Mouse (Mus musculus) hindbrain, embryonic 14.5 days (tissue): Measurements from ENCODE around the gene Qsox2. TPM values are rescaled to one million over a fixed set of nuclear protein-coding genes. Genes with fewer than 3 reads are reported as not detected.

Experiments used
- ATAC-seq: fragments of 200-750 bp; cut with Nextera tagmentation; 2 replicates; pipeline ENCODE4 v1.8.0; 2017; ENCODE audit warnings: moderate number of reproducible peaks, mild to moderate bottlenecking, moderate TSS enrichment, moderate library complexity; ENCODE audit not compliant: low FRiP score
- DNase-seq: peaks from one replicate; pipeline ENCODE4 v3.0.0-alpha.2; 2015; ENCODE audit warnings: low spot score
- H3K27ac ChIP-seq: fragments of 300-500 bp; sonication (generic); 2 replicates; pipeline ENCODE4 v1.5.1; 2014; ENCODE audit warnings: mild to moderate bottlenecking, moderate library complexity
- H3K27me3 ChIP-seq: fragments of 300-500 bp; sonication (generic); 2 replicates; pipeline ENCODE4 v1.6.1; 2014; ENCODE audit warnings: mild to moderate bottlenecking, low read length, mixed read lengths; ENCODE audit not compliant: control insufficient read depth, insufficient read depth
- H3K36me3 ChIP-seq: fragments of 300-500 bp; sonication (generic); replicated peaks from 2 replicates; pipeline ENCODE4 v1.6.1; 2014; ENCODE audit not compliant: control insufficient read depth, insufficient read depth
- H3K4me1 ChIP-seq: fragments of 300-500 bp; sonication (generic); replicated peaks from 2 replicates; pipeline ENCODE4 v1.6.1; 2014; ENCODE audit warnings: antibody characterized with exemption, low read length, mixed read lengths; ENCODE audit not compliant: control insufficient read depth, insufficient read depth
- H3K4me2 ChIP-seq: fragments of 300-500 bp; sonication (generic); replicated peaks from 2 replicates; pipeline ENCODE4 v1.6.1; 2014; ENCODE audit warnings: mild to moderate bottlenecking, moderate library complexity
- H3K4me3 ChIP-seq: fragments of 300-500 bp; sonication (generic); replicated peaks from 2 replicates; pipeline ENCODE4 v1.5.1; 2014; ENCODE audit warnings: mild to moderate bottlenecking, low read length
- H3K9ac ChIP-seq: fragments of 300-500 bp; sonication (generic); 2 replicates; pipeline ENCODE4 v1.6.1; 2014
- H3K9me3 ChIP-seq: fragments of 300-500 bp; sonication (generic); 2 replicates; pipeline ENCODE4 v1.6.1; 2016; ENCODE audit warnings: low read length; ENCODE audit not compliant: control insufficient read depth
- WGBS: fragments of 180-500 bp; shearing (Covaris S2); extraction: QIAGEN DNeasy Blood & Tissue Kit; methylation state at CpG from one replicate; pipeline ENCODE4 v1.1.7; 2014; 5-methylcytosine and 5-hydroxymethylcytosine counted together
- polyA plus RNA-seq: library from polyadenylated mRNA; unstranded; fragments of >200 nt; fragmentation: Nextera tagmentation; extraction: Ambion mirVana; gene quantifications from 2 replicates; pipeline ENCODE4 v1.2.1, GENCODE M21; 2014

Gene Qsox2
- polyA plus RNA-seq, 1 experiment from 2014 or later = 16.1 TPM

DNA sequence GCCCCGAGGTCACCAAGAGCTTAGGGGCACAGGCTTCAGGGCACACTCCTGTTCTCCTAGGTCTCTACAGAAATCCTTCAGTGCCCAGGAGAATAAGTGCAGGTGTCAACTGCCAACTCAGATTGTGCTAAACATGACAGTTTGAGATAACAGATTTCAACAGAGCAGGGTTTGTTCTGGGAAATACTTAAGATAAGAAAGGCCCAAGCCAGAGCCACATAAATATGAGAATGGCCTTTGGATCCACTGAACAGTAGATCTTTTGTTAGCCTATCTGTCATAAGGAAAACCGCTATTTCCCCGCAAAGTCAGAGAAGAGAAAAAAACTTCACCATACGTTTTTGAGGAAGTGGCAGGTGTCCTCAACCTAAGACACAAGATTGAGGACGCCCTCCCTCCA lies 3.1 kb downstream of the Qsox2 start:
- Histone ChIP-seq H3K36me3 (no peaks in the 10 kb centered on the region), H3K9ac (no peak overlapping the region), H3K4me1 (peaks cover 9% of the 10 kb centered on the region), H3K27me3 (no peaks in the 10 kb centered on the region), H3K4me3 (no peak overlapping the region), H3K4me2 (no peak overlapping the region), H3K27ac (no peak overlapping the region), H3K9me3 (no peaks in the 10 kb centered on the region)
- ATAC-seq (no peak), DNase-seq (no peak)
- WGBS = 89% methylated on average over 5 of the region's 5 CpGs

DNA sequence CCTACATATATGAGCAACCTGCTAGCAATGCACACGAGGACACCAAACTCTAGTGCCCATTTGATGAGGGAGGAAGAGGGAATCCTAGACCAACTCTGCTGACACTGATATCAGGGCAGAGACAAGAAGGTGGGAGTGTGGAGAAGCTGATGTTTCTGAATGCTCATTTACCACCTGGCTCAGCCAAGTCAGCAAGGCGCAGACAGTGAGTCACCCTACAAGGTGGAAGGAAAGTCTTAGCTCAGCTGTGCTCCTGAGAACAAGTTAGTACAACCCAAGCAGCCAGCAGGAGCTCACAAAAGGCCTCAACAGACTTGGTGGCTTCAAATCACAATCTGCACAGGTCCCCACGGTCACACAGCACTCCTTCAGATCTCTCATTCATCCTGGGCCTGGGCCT lies 6.0 kb downstream of the Qsox2 start:
- WGBS = 93% methylated on average over 3 of the region's 3 CpGs
- Histone ChIP-seq H3K9me3 (no peaks in the 10 kb centered on the region), H3K27ac (no peak overlapping the region), H3K9ac (no peak overlapping the region), H3K4me2 (no peak overlapping the region), H3K4me3 (no peak overlapping the region), H3K36me3 (0 out of 2 replicates have a peak, but pooled peaks cover 1% of the 10 kb centered on the region), H3K27me3 (no peaks in the 10 kb centered on the region), H3K4me1 (peaks cover 5% of the 10 kb centered on the region)
- DNase-seq (no peak), ATAC-seq (no peak)

DNA sequence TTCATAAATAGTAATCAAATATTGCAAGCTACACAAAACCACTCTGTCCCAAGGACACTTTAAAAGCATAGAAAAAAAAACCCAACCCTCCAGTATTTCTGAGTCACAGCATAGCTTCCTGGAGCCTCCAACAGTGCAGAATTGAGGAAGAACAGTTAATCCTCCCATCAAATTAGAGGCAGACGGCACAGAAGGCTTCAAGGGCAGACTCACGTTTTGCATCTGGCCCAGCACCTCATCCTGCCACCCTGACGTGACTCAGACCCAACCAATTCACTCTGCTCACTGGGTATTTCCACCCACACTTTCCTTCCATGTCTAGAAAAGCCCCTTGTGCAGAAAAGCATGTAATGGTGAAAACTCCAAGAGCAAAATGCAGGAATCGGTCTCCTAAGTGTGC lies 7.1 kb downstream of the Qsox2 start:
- no peaks in the 10 kb centered on the region for H3K27me3 ChIP-seq
- no peaks in the 10 kb centered on the region for H3K9me3 ChIP-seq
- H3K4me2 ChIP-seq = no peak overlapping the region
- no peak overlapping the region for H3K27ac ChIP-seq
- no peaks in the 10 kb centered on the region for H3K4me1 ChIP-seq
- no peak overlapping the region for H3K4me3 ChIP-seq
- peaks cover 12% of the 10 kb centered on the region; the same call in 1 of the 2 replicates for H3K36me3 ChIP-seq
- no peak for DNase-seq
- ATAC-seq = no peak
- whole genome bisulfite sequencing = 74% methylated on average over 4 of the region's 4 CpGs
- no peak overlapping the region for H3K9ac ChIP-seq

DNA sequence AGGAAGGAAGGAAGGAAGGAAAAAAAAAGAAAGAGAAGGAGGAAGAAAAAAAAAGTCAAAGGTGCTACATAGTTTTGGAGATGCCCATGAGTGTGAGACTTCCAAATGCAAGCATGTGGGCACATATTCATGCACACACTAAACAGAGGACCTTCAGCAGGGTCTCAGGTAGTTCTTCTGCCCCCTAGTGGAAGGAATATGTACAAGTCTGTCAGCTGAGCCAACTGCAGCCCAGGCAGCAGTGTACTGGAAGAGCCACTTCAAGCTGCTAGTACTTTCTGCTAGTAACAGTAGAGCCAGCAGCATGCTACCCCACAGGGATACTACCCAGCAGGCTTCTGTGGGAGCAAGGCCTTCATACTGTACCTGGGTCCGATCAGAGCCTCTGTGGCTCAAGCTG lies 9.5 kb downstream of the Qsox2 start:
- peak; percentile 85 for DNase-seq
- Histone ChIP-seq H3K4me1 (no peaks in the 10 kb centered on the region), H3K27ac (no peak overlapping the region), H3K9ac (no peak overlapping the region), H3K4me2 (no peak overlapping the region), H3K4me3 (no peak overlapping the region), H3K36me3 (peaks cover 34% of the 10 kb centered on the region), H3K9me3 (no peaks in the 10 kb centered on the region), H3K27me3 (no peaks in the 10 kb centered on the region)
- 76% methylated on average over 1 of the region's 1 CpGs for WGBS
- ATAC-seq = peak; percentile 85

DNA sequence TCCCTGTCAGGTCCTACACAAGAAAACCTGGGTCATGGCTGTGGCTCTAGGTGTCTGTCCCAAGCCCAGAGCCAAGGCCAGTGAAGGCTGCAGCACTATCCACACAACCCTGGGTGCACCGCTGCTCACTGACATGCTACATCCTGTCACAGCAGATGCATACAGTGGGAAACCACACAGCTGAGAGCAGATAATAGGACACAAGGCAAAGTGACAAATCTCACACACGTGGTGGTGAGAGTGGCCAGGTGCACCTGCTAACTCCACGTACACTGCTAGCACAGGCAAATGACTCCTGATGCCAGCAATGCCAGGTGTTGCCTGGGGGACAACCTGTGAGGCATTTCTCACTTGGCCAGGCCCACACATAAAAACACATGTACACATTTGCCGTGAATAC lies 12.1 kb downstream of the Qsox2 start:
- no peak overlapping the region for H3K27ac ChIP-seq
- H3K9ac ChIP-seq = no peak overlapping the region
- H3K4me2 ChIP-seq = no peak overlapping the region
- DNase-seq (no peak), ATAC-seq (no peak)
- no peak overlapping the region for H3K4me3 ChIP-seq
- H3K27me3 ChIP-seq = no peaks in the 10 kb centered on the region
- H3K9me3 ChIP-seq = no peaks in the 10 kb centered on the region
- peaks cover 60% of the 10 kb centered on the region for H3K36me3 ChIP-seq
- 90% methylated on average over 4 of the region's 4 CpGs for WGBS
- no peaks in the 10 kb centered on the region for H3K4me1 ChIP-seq

DNA sequence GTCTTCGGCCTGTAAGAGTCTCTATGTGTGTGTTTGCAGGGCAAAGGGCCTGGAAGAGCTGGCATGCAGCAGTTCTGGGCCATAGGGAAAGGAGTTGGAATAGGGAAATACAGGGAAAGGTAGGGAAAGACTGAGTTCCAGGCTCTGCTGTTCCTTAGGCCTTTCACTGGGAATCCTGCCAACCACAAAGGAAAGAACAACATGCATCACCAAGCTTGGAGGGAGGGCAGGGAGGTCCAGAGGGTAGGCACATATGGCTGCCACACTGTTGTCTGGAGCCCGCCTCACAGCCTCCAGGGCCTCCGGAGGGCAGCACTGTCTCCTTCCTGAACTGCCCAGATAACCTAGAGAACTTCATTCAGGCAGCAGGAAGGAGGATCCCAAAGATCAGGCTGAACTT lies 13.4 kb downstream of the Qsox2 start:
- no peak overlapping the region for H3K4me2 ChIP-seq
- ATAC-seq (no peak), DNase-seq (no peak)
- H3K27ac ChIP-seq = no peak overlapping the region
- H3K27me3 ChIP-seq = no peaks in the 10 kb centered on the region
- WGBS = 82% methylated on average over 3 of the region's 3 CpGs
- no peaks in the 10 kb centered on the region for H3K4me1 ChIP-seq
- H3K9me3 ChIP-seq = no peaks in the 10 kb centered on the region
- peaks cover 72% of the 10 kb centered on the region for H3K36me3 ChIP-seq
- H3K9ac ChIP-seq = no peak overlapping the region
- H3K4me3 ChIP-seq = no peak overlapping the region

DNA sequence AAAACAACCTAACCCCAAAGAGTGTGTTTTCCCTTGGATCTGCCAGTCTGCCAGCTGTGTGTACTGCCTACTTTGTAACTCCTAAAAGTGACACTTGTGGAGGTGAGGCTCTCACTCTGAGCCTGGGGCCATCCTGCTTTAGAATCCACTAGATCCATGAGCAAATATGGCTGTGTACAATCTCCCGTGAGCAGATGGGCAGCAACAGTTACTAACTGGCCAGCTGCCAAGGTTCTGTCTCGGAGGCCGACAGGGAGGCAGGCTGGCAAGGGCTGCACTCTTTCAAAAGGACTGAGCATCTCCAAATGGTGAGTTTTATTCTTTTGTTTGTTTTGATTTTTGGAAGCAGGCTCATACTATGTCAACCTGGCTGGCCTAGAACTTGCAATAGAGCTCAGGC lies 22.8 kb downstream of the Qsox2 start:
- H3K36me3 ChIP-seq = peaks cover 76% of the 10 kb centered on the region
- ATAC-seq = no peak; the same call in 1 of the 2 replicates
- H3K27me3 ChIP-seq = no peaks in the 10 kb centered on the region

DNA sequence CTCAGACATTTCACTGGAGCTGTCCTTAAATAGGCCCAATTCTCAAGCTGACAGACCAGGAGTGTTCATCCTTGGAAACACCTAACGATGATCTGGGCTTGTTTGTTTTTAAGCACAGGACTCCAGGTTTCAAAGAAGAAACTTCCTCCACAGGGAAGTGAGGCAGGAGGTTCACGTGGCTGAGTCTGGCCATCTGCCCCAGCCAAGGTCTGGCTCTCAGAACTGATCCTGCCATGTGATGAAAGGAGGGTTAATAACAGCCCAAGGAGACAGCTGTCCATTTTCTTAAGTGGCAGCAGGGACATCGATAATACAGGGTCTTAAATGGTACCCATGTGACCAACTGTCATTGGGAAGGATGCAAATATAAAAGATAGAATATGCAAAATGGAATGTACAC lies 27.8 kb downstream of the Qsox2 start:
- Histone ChIP-seq H3K4me2 (no peak overlapping the region), H3K9me3 (0 out of 2 replicates have a peak, but pooled peaks cover 4% of the 10 kb centered on the region), H3K27me3 (peaks cover 43% of the 10 kb centered on the region), H3K4me1 (peaks cover 10% of the 10 kb centered on the region; the same call in 1 of the 2 replicates), H3K27ac (no peak overlapping the region), H3K36me3 (peaks cover 46% of the 10 kb centered on the region), H3K9ac (no peak overlapping the region), H3K4me3 (no peak overlapping the region)
- WGBS = 62% methylated on average over 3 of the region's 3 CpGs
- no peak for DNase-seq
- no peak for ATAC-seq

More for the DNA sequence above, 22.8 kb downstream of the Qsox2 start:
- H3K4me3 ChIP-seq = no peak overlapping the region
- DNase-seq = peak; percentile 60
- H3K27ac ChIP-seq = no peak overlapping the region
- H3K9ac ChIP-seq = no peak overlapping the region
- H3K4me1 ChIP-seq = no peaks in the 10 kb centered on the region
- H3K4me2 ChIP-seq = no peak overlapping the region
- H3K9me3 ChIP-seq = 0 out of 2 replicates have a peak, but pooled peaks cover 4% of the 10 kb centered on the region
- 28% methylated on average over 3 of the region's 3 CpGs for WGBS

DNA sequence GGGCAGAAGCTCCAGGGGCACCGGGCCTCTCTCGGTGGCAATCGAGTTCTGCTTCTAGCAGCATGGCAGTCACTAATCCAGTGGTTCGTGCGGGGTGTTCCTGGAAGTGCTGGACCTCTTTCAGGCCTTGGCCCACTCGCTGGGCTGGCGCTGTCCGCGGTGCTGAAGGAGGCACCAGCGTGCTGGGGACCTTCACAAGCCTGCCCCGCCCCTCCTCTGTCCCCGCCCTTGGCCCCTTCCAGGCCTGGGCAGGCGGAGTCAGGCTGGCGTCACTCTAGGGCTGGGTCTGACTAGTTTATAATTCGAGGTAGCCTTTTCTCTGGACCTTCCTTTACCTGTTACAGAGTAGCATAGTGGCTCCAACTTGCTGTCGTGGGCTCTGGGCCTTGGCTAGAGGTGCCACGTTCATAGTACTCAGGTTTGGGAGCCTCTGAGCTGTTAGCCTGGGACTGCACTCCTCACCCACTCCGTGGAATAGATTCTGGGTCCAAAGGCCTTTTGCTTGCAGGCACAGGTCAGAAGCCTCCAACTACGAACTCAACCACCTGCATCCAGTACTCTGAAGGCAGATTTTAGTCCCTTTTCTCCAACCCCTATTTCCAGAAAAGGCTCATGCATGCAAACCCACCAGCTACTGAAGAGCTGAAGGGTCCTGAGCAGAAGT lies 29.1 kb downstream of the Qsox2 start, which contains the start of gene Lhx3:
TSS of gene Lhx3 (minus strand) at position 164 of the 664 bp plus-strand sequence.
- H3K36me3 ChIP-seq = peaks cover 39% of the 10 kb centered on the region
- 0 out of 2 replicates have a peak, but pooled peaks cover 4% of the 10 kb centered on the region for H3K9me3 ChIP-seq
- H3K4me1 ChIP-seq = peaks cover 10% of the 10 kb centered on the region; the same call in 1 of the 2 replicates
- ATAC-seq (peak; percentile 24; the same call in 1 of the 2 replicates), DNase-seq (peak; percentile 75)
- no peak within 1 kb of the TSS for H3K9ac ChIP-seq
- H3K4me2 ChIP-seq = no peak within 1 kb of the TSS
- H3K27ac ChIP-seq = no peak within 1 kb of the TSS
- 12% methylated on average over 19 of the region's 19 CpGs for WGBS
- H3K4me3 ChIP-seq = no peak within 1 kb of the TSS
- peaks cover 56% of the 10 kb centered on the region for H3K27me3 ChIP-seq
